Mouse (Mus musculus) lung, adult 2 months (tissue): ENCODE results near the gene Tlr8.

Source experiments
- CTCF ChIP-seq: fragments of 200-500 bp; IDR thresholded peaks from 2 replicates; pipeline ENCODE4 v1.5.1; 2011; ENCODE audit warnings: mild to moderate bottlenecking, low read length, control low read depth; ENCODE audit not compliant: insufficient read depth
- POLR2A ChIP-seq: fragments of 200-500 bp; IDR thresholded peaks from 2 replicates; pipeline ENCODE4 v1.6.1; 2011; ENCODE audit warnings: low read depth, mild to moderate bottlenecking, control low read depth, low read length, borderline replicate concordance; ENCODE audit errors: extremely low read depth

DNA sequence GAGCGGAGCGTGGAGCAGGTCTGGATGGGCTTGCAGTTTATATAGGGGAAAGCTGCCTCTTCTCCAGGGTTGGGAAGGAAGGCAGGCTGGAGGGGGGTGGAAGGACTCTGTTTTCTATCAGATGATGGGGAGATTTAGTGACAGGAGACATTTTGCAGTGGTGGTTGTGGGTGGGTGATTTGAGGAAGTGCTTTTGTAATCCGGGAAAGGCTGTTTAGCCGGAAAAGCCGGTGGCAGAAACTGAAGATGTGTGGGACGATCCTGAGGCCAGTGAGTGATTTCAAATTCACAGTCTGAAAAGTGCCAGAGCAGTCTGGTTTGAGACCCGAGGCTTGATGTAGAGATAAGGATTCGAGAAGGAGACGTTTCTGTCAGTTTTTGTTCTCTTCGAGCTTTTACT, 12.4 kb upstream of the Tlr8 start:
- TF ChIP-seq CTCF = no peak
- no peak for TF ChIP-seq POLR2A
